Mouse (Mus musculus) MEL (cell line): ENCODE data around the gene Stard10. TPM values are rescaled to one million over a fixed set of nuclear protein-coding genes. Genes with fewer than 3 reads are reported as not detected.

Experiments used
- DNase-seq: peaks from one replicate; pipeline ENCODE4 v3.0.0; 2011; ENCODE audit warnings: low read depth, low spot score
- H3K27ac ChIP-seq: 2 replicates; pipeline ENCODE4 v1.5.1; 2012; ENCODE audit warnings: low read depth, mild to moderate bottlenecking, control low read depth, low read length, moderate library complexity; ENCODE audit not compliant: control insufficient read depth
- H3K27me3 ChIP-seq, 2 experiments: fragments of 150-350 bp in 1 of 2; sonication (generic) in 1 of 2; 2 replicates each; pipeline ENCODE4 v1.6.1; 2012; ENCODE audit warnings: low read length in 2 of 2, mild to moderate bottlenecking in 2 of 2, improper control_type of control experiment in 1 of 2, moderate library complexity in 1 of 2; ENCODE audit not compliant: insufficient read depth in 2 of 2, control insufficient read depth in 1 of 2
- H3K36me3 ChIP-seq, 2 experiments: 2 replicates each; pipeline ENCODE4 v1.6.1; 2012 to 2014; ENCODE audit warnings: low read length in 2 of 2, improper control_type of control experiment in 1 of 2, inconsistent platforms in 1 of 2, mild to moderate bottlenecking in 1 of 2; ENCODE audit not compliant: insufficient read depth in 2 of 2, control insufficient read depth in 1 of 2
- H3K4me1 ChIP-seq, 2 experiments: fragments of 150-350 bp in 1 of 2; sonication (generic) in 1 of 2; 2 replicates each; pipeline ENCODE4 v1.6.1; 2012; ENCODE audit warnings: low read length in 2 of 2, improper control_type of control experiment in 1 of 2, mild to moderate bottlenecking in 1 of 2; ENCODE audit not compliant: insufficient read depth in 2 of 2, control insufficient read depth in 1 of 2
- H3K4me3 ChIP-seq, 2 experiments: fragments of 150-350 bp in 1 of 2; sonication (generic) in 1 of 2; 2 replicates each; pipeline ENCODE4 v1.5.1; 2012; ENCODE audit warnings: low read depth in 2 of 2, low read length in 2 of 2, mild to moderate bottlenecking in 2 of 2, moderate library complexity in 2 of 2, control low read depth in 1 of 2, improper control_type of control experiment in 1 of 2; ENCODE audit not compliant: control insufficient read depth in 1 of 2, insufficient read depth in 1 of 2
- H3K79me2 ChIP-seq: 2 replicates; pipeline ENCODE4 v1.6.1; 2012; ENCODE audit warnings: mild to moderate bottlenecking, low read length, moderate library complexity; ENCODE audit not compliant: control insufficient read depth, poor library complexity, insufficient read depth
- H3K9ac ChIP-seq: 2 replicates; pipeline ENCODE4 v1.6.1; 2012; ENCODE audit warnings: low read depth, mild to moderate bottlenecking, control low read depth, low read length, moderate library complexity; ENCODE audit not compliant: control insufficient read depth, poor library complexity, severe bottlenecking
- H3K9me3 ChIP-seq: fragments of 150-350 bp; sonication (generic); replicated peaks from 2 replicates; pipeline ENCODE4 v1.6.1; 2012; ENCODE audit warnings: mild to moderate bottlenecking, low read length, improper control_type of control experiment, moderate library complexity; ENCODE audit not compliant: insufficient read depth
- CTCF ChIP-seq, 3 experiments: IDR thresholded peaks in 2 of 3; conservative IDR thresholded peaks in 1 of 3; 2 replicates each; pipeline ENCODE4 v1.5.1; 2011 to 2012; ENCODE audit warnings: low read length in 3 of 3, low read depth in 2 of 3, mild to moderate bottlenecking in 2 of 3, improper control_type of control experiment in 1 of 3, inconsistent platforms in 1 of 3, mixed read lengths in 1 of 3, moderate library complexity in 1 of 3; ENCODE audit not compliant: control insufficient read depth in 1 of 3, insufficient read depth in 1 of 3, poor library complexity in 1 of 3, severe bottlenecking in 1 of 3
- ELF1 ChIP-seq: IDR thresholded peaks from 2 replicates; pipeline ENCODE4 v1.6.1; 2014; ENCODE audit warnings: low read depth, mild to moderate bottlenecking, inconsistent platforms, low read length, improper control_type of control experiment, moderate library complexity
- EP300 ChIP-seq, 2 experiments: IDR thresholded peaks; 2 replicates each; pipeline ENCODE4 v1.6.1; 2011; ENCODE audit warnings: improper control_type of control experiment in 2 of 2, low read length in 2 of 2, low read depth in 1 of 2, mild to moderate bottlenecking in 1 of 2
- ETS1 ChIP-seq: IDR thresholded peaks from 2 replicates; pipeline ENCODE4 v1.6.1; 2012; ENCODE audit warnings: low read depth, mild to moderate bottlenecking, inconsistent platforms, low read length, improper control_type of control experiment, moderate library complexity
- GATA1 ChIP-seq: IDR thresholded peaks from 2 replicates; pipeline ENCODE4 v1.6.1; 2011; ENCODE audit warnings: low read depth, low read length, improper control_type of control experiment
- KAT2A ChIP-seq: conservative IDR thresholded peaks from 2 replicates; pipeline ENCODE4 v1.6.1; 2012; ENCODE audit warnings: low read depth, low read length, improper control_type of control experiment, inconsistent platforms
- MAX ChIP-seq: IDR thresholded peaks from 2 replicates; pipeline ENCODE4 v1.6.1; 2011; ENCODE audit warnings: low read length, improper control_type of control experiment
- MXI1 ChIP-seq: IDR thresholded peaks from 2 replicates; pipeline ENCODE4 v1.6.1; 2011; ENCODE audit warnings: mild to moderate bottlenecking, low read depth, low read length, improper control_type of control experiment
- MYB ChIP-seq: IDR thresholded peaks from 2 replicates; pipeline ENCODE4 v1.6.1; 2011; ENCODE audit warnings: mild to moderate bottlenecking, low read depth, low read length, improper control_type of control experiment
- MYC ChIP-seq: IDR thresholded peaks from 2 replicates; pipeline ENCODE4 v1.6.1; 2011; ENCODE audit warnings: low read depth, mild to moderate bottlenecking, low read length, improper control_type of control experiment, moderate library complexity
- NRF1 ChIP-seq: IDR thresholded peaks from 2 replicates; pipeline ENCODE4 v1.6.1; 2014; ENCODE audit warnings: low read depth, mild to moderate bottlenecking, inconsistent platforms, low read length, improper control_type of control experiment, moderate library complexity; ENCODE audit not compliant: poor library complexity, insufficient read depth, severe bottlenecking
- POLR2AphosphoS5 ChIP-seq: IDR thresholded peaks from 2 replicates; pipeline ENCODE4 v1.6.1; 2012; ENCODE audit warnings: low read depth, borderline replicate concordance, mild to moderate bottlenecking, inconsistent platforms, low read length, moderate library complexity, mixed read lengths
- RAD21 ChIP-seq: IDR thresholded peaks from 2 replicates; pipeline ENCODE4 v1.6.1; 2011; ENCODE audit warnings: mild to moderate bottlenecking, low read depth, low read length, improper control_type of control experiment
- SIN3A ChIP-seq: IDR thresholded peaks from 2 replicates; pipeline ENCODE4 v1.6.1; 2012; ENCODE audit warnings: low read length, improper control_type of control experiment, inconsistent platforms
- SMC3 ChIP-seq: IDR thresholded peaks from 2 replicates; pipeline ENCODE4 v1.6.1; 2011; ENCODE audit warnings: low read depth, low read length, improper control_type of control experiment
- TAL1 ChIP-seq: IDR thresholded peaks from 2 replicates; pipeline ENCODE4 v1.6.1; 2012; ENCODE audit warnings: mild to moderate bottlenecking, inconsistent platforms, low read length, moderate library complexity, mixed read lengths
- TBP ChIP-seq: IDR thresholded peaks from 2 replicates; pipeline ENCODE4 v1.8.0; 2011; ENCODE audit warnings: low read depth, low read length, improper control_type of control experiment
- UBTF ChIP-seq: IDR thresholded peaks from 2 replicates; pipeline ENCODE4 v1.6.1; 2012; ENCODE audit warnings: low read depth, mild to moderate bottlenecking, inconsistent platforms, low read length, improper control_type of control experiment, moderate library complexity, borderline replicate concordance; ENCODE audit not compliant: insufficient read depth
- USF1 ChIP-seq: IDR thresholded peaks from 2 replicates; pipeline ENCODE4 v1.6.1; 2014; ENCODE audit warnings: low read depth, mild to moderate bottlenecking, inconsistent platforms, low read length, improper control_type of control experiment, moderate library complexity
- USF2 ChIP-seq, 2 experiments: IDR thresholded peaks; 2 replicates each; pipeline ENCODE4 v1.6.1; 2011 to 2012; ENCODE audit warnings: improper control_type of control experiment in 2 of 2, low read length in 2 of 2, borderline replicate concordance in 1 of 2, inconsistent platforms in 1 of 2, low read depth in 1 of 2, mild to moderate bottlenecking in 1 of 2; ENCODE audit not compliant: insufficient read depth in 1 of 2
- ZKSCAN1 ChIP-seq: IDR thresholded peaks from 2 replicates; pipeline ENCODE4 v1.6.1; 2012; ENCODE audit warnings: low read depth, mild to moderate bottlenecking, inconsistent platforms, low read length, improper control_type of control experiment, moderate library complexity
- polyA plus RNA-seq, 2 experiments: library from polyadenylated mRNA; stranded (reverse) in 1 of 2; unstranded in 1 of 2; fragments of >175 nt in 1 of 2; fragments of >200 nt in 1 of 2; gene quantifications; 2 replicates each; pipeline versions ENCODE4 v1.2.1 to v1.2.4; 2012; ENCODE audit warnings: low replicate concordance in 2 of 2, low read depth in 1 of 2; ENCODE audit not compliant: insufficient read length in 2 of 2, insufficient read depth in 1 of 2, missing spikeins in 1 of 2
- total RNA-seq: library from RNA; depleted of rRNA; stranded (reverse); fragments of 300-350 nt; gene quantifications from 2 replicates; pipeline ENCODE4 v1.2.3, GENCODE M21; 2012

Stard10 gene
- total and polyA plus RNA-seq, 3 experiments, result 9.3 to 17.9 TPM; not detected in 1

DNA sequence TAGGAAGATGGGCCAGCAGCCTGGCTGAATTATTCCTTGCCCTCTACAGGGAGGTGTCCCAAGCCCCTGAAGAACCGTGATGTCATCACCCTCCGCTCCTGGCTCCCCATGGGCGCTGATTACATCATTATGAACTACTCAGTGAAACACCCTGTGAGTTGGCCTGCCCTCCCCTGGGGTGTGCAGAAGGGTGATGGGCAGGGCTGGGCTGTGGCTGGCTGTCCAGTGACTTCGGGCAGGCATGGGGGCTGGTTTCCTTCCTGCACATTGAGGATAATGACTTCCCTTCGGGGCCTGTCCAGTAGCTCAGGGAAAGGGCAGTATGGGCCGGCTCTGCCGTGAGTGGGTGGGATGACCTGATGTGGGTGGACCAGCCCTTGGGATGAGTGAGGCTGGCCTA, 26.2 kb downstream of the Stard10 start:
- Histone ChIP-seq H3K4me3 (no peak overlapping the region), H3K4me1 (peaks cover 2 to 11% of the 10 kb centered on the region in 2 experiments), H3K27me3 (no peaks in the 10 kb centered on the region), H3K36me3 (peaks cover 0 to 4% of the 10 kb centered on the region in 2 experiments; a peak in 2 of 4 replicates), H3K79me2 (peaks cover 2% of the 10 kb centered on the region; the same call in 1 of the 2 replicates), H3K27ac (no peak overlapping the region), H3K9ac (no peak overlapping the region), H3K9me3 (no peaks in the 10 kb centered on the region)
- no peak for DNase-seq
- TF ChIP-seq MAX (no peak), MXI1 (no peak), UBTF (no peak), CTCF (IDR thresholded peaks at IDR 0.05 in 2 of 3, conservative IDR thresholded peaks at IDR 0.05 in 1 of 3; ENCODE audit: control insufficient read depth in 1 of 3, insufficient read depth in 1 of 3, low read depth in 2 of 3, low read length in 3 of 3, poor library complexity in 1 of 3, severe bottlenecking in 1 of 3) (no peak), GATA1 (no peak)

DNA sequence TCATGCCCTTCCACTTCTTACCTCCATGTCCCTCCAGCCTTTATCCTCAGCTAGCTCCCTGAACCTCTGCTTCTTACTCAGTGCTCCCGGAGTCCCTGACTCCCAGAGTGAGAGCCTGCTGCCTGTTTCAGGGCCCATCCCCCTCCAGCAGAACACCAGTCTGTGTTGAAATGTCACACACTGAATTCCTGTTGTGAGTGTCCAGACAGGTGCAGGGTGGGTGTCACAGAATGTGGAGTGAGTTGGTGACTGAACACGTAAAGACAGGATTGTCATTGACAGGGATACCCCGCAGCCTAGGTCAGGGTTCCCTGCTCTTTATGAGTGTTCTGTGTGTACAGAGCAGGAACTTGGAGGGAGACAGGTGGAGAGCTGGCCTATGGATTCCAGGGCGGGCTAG, 28.0 kb downstream of the Stard10 start:
- no peaks in the 10 kb centered on the region for H3K9me3 ChIP-seq
- DNase-seq, result no peak
- no peak overlapping the region for H3K4me3 ChIP-seq
- peaks cover 2 to 19% of the 10 kb centered on the region in 2 experiments for H3K4me1 ChIP-seq
- H3K79me2 ChIP-seq, result peaks cover 7% of the 10 kb centered on the region
- no peak overlapping the region for H3K27ac ChIP-seq
- no peaks in the 10 kb centered on the region for H3K27me3 ChIP-seq
- no peak overlapping the region for H3K9ac ChIP-seq
- TF ChIP-seq KAT2A (no peak), CTCF (IDR thresholded peaks at IDR 0.05 in 2 of 3, conservative IDR thresholded peaks at IDR 0.05 in 1 of 3; ENCODE audit: control insufficient read depth in 1 of 3, insufficient read depth in 1 of 3, low read depth in 2 of 3, low read length in 3 of 3, poor library complexity in 1 of 3, severe bottlenecking in 1 of 3) (no peak), UBTF (no peak), RAD21 (no peak), MXI1 (no peak), MYC (no peak), SIN3A (no peak), EP300 (IDR thresholded peaks at IDR 0.05; ENCODE audit: low read depth in 1 of 2, low read length in 2 of 2) (no peak), TBP (no peak), ETS1 (no peak)
- TF ChIP-seq, all 39 proteins: peak for 0
- H3K36me3 ChIP-seq, result peaks cover 0 to 4% of the 10 kb centered on the region in 2 experiments; a peak in 2 of 4 replicates

DNA sequence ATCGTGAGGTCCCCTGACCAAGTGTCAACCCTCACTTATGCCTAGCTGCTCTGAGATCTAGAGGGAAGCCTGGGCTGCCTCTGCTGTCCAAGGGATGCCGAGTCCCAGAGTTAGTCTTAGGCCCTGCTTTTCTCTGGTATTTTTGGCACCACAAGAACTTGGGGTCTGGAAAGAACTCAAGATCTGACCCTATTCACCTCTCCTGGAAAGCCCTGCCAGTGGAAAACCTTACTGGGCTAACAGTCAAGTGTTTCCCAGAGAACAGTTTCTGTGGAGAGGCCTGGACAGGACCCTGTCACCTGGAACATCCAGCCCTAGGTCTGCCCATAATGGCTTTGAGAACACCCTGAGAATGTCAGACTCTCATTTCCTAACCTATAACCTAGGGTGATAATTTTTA, 30.1 kb downstream of the Stard10 start:
- H3K4me1 ChIP-seq, result peaks cover 2 to 9% of the 10 kb centered on the region in 2 experiments; a peak in 2 of 4 replicates
- H3K9me3 ChIP-seq, result no peaks in the 10 kb centered on the region
- no peak for TF ChIP-seq MYB
- no peak for TF ChIP-seq TBP
- TF ChIP-seq ELF1, result no peak
- no peak for TF ChIP-seq TAL1
- TF ChIP-seq NRF1, result no peak
- no peak for TF ChIP-seq USF2 (IDR thresholded peaks at IDR 0.05; ENCODE audit: borderline replicate concordance in 1 of 2, insufficient read depth in 1 of 2, low read depth in 1 of 2, low read length in 2 of 2)
- TF ChIP-seq SMC3, result no peak
- no peak for TF ChIP-seq ZKSCAN1
- no peak for TF ChIP-seq USF1
- TF ChIP-seq UBTF, result no peak
- no peak for TF ChIP-seq POLR2AphosphoS5
- H3K79me2 ChIP-seq, result peaks cover 8% of the 10 kb centered on the region
- no peak overlapping the region for H3K27ac ChIP-seq
- no peak overlapping the region for H3K4me3 ChIP-seq
- H3K9ac ChIP-seq, result no peak overlapping the region
- H3K36me3 ChIP-seq, result no peaks in the 10 kb centered on the region; a peak in 1 of 4 replicates
- no peak for DNase-seq
- no peaks in the 10 kb centered on the region for H3K27me3 ChIP-seq
